Mouse (Mus musculus) kidney, embryonic 16.5 days (tissue): ENCODE results near the gene Set. TPM values are rescaled to one million over a fixed set of nuclear protein-coding genes. Genes with fewer than 3 reads are reported as not detected.

Source experiments
- ATAC-seq: fragments of 200-750 bp; cut with Nextera tagmentation; 2 replicates; pipeline ENCODE4 v1.8.0; 2017; ENCODE audit warnings: moderate TSS enrichment; ENCODE audit not compliant: low FRiP score, low TSS enrichment
- H3K27ac ChIP-seq: fragments of 300-500 bp; sonication (generic); 2 replicates; pipeline ENCODE4 v1.5.1; 2014; ENCODE audit warnings: low read length
- H3K27me3 ChIP-seq: fragments of 300-500 bp; sonication (generic); 2 replicates; pipeline ENCODE4 v1.6.1; 2014; ENCODE audit warnings: low read length, control low read depth, mixed read lengths; ENCODE audit not compliant: insufficient read depth
- H3K36me3 ChIP-seq: fragments of 300-500 bp; sonication (generic); 2 replicates; pipeline ENCODE4 v1.6.1; 2014; ENCODE audit warnings: low read length, control low read depth, mixed read lengths; ENCODE audit not compliant: insufficient read depth
- H3K4me1 ChIP-seq: fragments of 300-500 bp; sonication (generic); 2 replicates; pipeline ENCODE4 v1.6.1; 2014; ENCODE audit warnings: low read length, control low read depth, mixed read lengths; ENCODE audit not compliant: insufficient read depth
- H3K4me2 ChIP-seq: fragments of 300-500 bp; sonication (generic); replicated peaks from 2 replicates; pipeline ENCODE4 v1.6.1; 2014; ENCODE audit warnings: low read depth, low read length
- H3K4me3 ChIP-seq: fragments of 300-500 bp; sonication (generic); 2 replicates; pipeline ENCODE4 v1.5.1; 2014; ENCODE audit warnings: mild to moderate bottlenecking, low read length
- H3K9ac ChIP-seq: fragments of 300-500 bp; sonication (generic); replicated peaks from 2 replicates; pipeline ENCODE4 v1.6.1; 2014; ENCODE audit warnings: low read length
- H3K9me3 ChIP-seq: fragments of 300-500 bp; sonication (generic); 2 replicates; pipeline ENCODE4 v1.6.1; 2016; ENCODE audit warnings: low read length, control low read depth
- WGBS: fragments of 180-500 bp; shearing (Covaris S2); extraction: QIAGEN DNeasy Blood & Tissue Kit; methylation state at CpG from one replicate; pipeline ENCODE4 v1.1.7; 2014; 5-methylcytosine and 5-hydroxymethylcytosine counted together
- polyA plus RNA-seq: library from polyadenylated mRNA; unstranded; fragments of >200 nt; fragmentation: Nextera tagmentation; extraction: Ambion mirVana; gene quantifications from 2 replicates; pipeline ENCODE4 v1.2.1, GENCODE M21; 2015

The Set gene
- polyA plus RNA-seq, 1 experiment from 2014 or later, result 430 TPM

DNA sequence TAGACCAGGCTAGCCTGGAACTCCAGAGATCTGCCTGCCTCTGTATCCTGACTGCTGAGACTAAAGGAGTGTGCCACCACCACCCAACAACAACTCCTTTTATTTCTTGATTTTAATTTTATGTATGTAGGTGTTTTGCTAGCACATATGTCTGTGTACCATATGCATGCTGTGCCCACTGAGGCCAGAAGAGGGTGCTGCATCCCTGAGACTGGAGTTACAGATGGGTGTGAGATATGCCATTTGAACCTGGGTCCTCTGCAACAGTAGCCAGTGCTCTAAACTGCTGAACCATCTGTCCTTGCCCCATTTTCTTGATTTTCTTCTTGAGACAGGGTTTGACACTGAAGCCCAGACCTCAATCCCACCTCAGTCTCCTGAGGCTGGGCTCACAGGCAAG lies 49.2 kb downstream of the Set start:
- H3K4me1 ChIP-seq, result no peaks in the 10 kb centered on the region
- H3K36me3 ChIP-seq, result peaks cover 42% of the 10 kb centered on the region
- no peaks in the 10 kb centered on the region for H3K27me3 ChIP-seq
- H3K9ac ChIP-seq, result no peak overlapping the region
- no peak overlapping the region for H3K27ac ChIP-seq
- H3K4me3 ChIP-seq, result no peak overlapping the region
- H3K4me2 ChIP-seq, result no peak overlapping the region
- no peaks in the 10 kb centered on the region for H3K9me3 ChIP-seq
- ATAC-seq, result no peak

DNA sequence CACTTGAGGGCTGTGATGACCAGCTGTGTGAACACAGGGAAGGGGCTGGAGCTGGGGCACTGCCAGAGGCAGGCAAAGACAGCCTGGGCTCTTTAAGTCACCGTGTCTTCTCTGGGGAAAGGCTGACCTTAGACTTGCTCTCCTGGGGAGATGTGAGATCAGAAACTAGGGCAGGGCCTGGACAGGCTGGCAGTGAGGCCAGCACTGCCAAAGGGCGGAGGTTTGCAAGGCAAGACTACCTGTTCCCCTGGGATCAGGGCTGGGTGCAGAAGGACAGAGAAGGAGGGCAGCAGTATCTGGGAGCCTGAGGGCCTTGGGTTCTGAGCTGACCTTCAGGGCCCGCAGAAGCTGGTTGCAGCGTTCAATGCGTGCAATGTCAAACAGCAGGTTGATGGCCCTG lies 50.5 kb downstream of the Set start:
- Histone ChIP-seq H3K4me2 (no peak overlapping the region), H3K9me3 (no peaks in the 10 kb centered on the region), H3K9ac (no peak overlapping the region), H3K4me1 (no peaks in the 10 kb centered on the region), H3K4me3 (no peak overlapping the region), H3K36me3 (peaks cover 40% of the 10 kb centered on the region), H3K27ac (no peak overlapping the region), H3K27me3 (no peaks in the 10 kb centered on the region)
- WGBS, result 94% methylated on average over 5 of the region's 5 CpGs
- no peak for ATAC-seq

DNA sequence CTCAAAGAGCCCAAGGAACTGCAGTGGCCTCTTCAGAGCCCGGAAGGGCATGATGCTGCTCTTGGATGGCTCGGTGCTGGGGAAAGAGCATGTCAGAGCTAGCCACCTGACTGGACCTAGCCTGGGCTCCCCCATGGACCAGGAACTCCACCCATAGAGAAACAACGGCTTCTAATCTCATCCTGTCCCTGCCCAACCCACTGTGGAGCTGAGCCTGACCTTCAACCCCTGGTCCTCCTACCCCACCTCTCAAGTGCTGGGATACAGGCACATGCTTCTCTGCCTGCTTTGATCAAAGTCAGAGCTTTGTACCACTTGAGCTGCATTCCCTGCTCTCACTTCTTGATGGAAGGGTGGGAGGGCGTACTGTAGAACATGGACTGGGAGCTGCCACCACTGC lies 51.1 kb downstream of the Set start:
- Histone ChIP-seq H3K27ac (no peak overlapping the region), H3K36me3 (peaks cover 37% of the 10 kb centered on the region)
- ATAC-seq, result no peak

DNA sequence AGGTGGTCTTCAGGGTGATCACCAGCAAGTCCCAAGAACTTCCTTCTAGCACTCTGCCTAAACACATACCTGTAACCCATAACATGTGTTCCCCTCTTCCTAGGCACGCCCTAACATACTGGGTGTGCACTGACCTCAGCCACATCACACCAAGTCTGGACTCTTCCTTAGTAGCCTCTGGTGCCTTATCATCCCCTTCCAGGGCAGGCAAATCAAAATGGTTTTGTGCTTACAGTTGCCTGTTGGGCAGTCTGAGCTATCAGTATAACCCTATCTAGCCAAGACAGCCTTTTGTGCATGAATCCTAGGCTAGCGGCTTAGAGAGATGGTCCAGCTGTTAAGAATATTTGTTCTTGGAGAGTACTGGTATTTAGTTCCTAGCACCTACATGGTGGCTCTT lies 54.3 kb downstream of the Set start:
- Histone ChIP-seq H3K4me3 (no peak overlapping the region), H3K4me1 (no peaks in the 10 kb centered on the region), H3K27ac (no peak overlapping the region), H3K36me3 (peaks cover 36% of the 10 kb centered on the region), H3K9me3 (no peaks in the 10 kb centered on the region), H3K27me3 (no peaks in the 10 kb centered on the region), H3K9ac (no peak overlapping the region), H3K4me2 (no peak overlapping the region)
- 91% methylated on average over 2 of the region's 2 CpGs for WGBS
- no peak for ATAC-seq

More for the DNA sequence above, 51.1 kb downstream of the Set start:
- Histone ChIP-seq H3K9me3 (no peaks in the 10 kb centered on the region), H3K4me1 (no peaks in the 10 kb centered on the region), H3K9ac (no peak overlapping the region), H3K27me3 (no peaks in the 10 kb centered on the region), H3K4me3 (no peak overlapping the region), H3K4me2 (no peak overlapping the region)
- WGBS, result 88% methylated on average over 4 of the region's 4 CpGs

DNA sequence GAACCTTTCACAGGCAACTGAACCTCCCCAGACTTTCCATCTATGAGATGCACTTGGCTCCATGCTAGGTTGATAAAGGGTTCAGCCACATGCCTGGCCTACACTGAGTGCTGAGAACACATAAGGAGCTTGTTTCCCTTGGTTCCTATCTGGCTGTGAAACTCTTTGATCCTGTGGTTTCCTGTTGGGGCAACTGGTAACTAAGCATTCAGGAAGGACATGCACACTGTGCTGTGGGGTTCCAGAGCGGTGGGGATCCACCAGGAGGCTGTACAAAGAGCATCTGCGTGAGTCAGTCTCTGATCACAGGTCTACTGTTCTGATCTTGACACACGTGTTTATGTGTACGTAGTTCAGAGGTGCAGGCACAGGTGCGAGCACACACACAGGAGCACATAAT lies 55.4 kb downstream of the Set start:
- Histone ChIP-seq H3K4me2 (no peak overlapping the region), H3K36me3 (peaks cover 27% of the 10 kb centered on the region), H3K4me1 (no peaks in the 10 kb centered on the region), H3K27me3 (no peaks in the 10 kb centered on the region), H3K9me3 (no peaks in the 10 kb centered on the region), H3K9ac (no peak overlapping the region), H3K27ac (no peak overlapping the region), H3K4me3 (no peak overlapping the region)
- WGBS, result 94% methylated on average over 5 of the region's 5 CpGs
- ATAC-seq, result no peak

DNA sequence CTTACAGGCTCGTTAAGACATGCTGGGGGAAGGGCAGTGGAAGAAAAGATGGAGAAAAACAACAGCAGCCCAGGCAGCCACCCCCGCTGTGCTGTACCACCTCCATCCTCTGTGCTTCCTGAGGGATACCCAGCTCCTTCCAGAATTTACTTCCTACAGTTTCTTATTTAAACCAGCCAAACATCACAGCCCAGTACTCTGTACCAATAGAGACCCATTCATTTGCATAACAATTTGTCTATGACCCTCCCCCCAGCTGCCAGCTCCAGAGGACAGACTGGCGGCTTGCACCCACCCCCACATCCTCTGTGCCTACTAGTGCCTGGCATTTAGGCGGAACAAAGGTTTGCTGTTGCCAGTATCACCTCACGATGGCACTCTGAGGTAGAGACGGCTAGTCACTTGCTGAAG lies 62.5 kb downstream of the Set start:
- peaks cover 6% of the 10 kb centered on the region for H3K4me1 ChIP-seq
- H3K36me3 ChIP-seq, result no peaks in the 10 kb centered on the region
- H3K27me3 ChIP-seq, result no peaks in the 10 kb centered on the region
- no peak overlapping the region for H3K4me3 ChIP-seq
- H3K9ac ChIP-seq, result no peak overlapping the region
- no peak for ATAC-seq
- no peaks in the 10 kb centered on the region for H3K9me3 ChIP-seq
- no peak overlapping the region for H3K27ac ChIP-seq
- WGBS, result 33% methylated on average over 6 of the region's 6 CpGs
- H3K4me2 ChIP-seq, result no peak overlapping the region

DNA sequence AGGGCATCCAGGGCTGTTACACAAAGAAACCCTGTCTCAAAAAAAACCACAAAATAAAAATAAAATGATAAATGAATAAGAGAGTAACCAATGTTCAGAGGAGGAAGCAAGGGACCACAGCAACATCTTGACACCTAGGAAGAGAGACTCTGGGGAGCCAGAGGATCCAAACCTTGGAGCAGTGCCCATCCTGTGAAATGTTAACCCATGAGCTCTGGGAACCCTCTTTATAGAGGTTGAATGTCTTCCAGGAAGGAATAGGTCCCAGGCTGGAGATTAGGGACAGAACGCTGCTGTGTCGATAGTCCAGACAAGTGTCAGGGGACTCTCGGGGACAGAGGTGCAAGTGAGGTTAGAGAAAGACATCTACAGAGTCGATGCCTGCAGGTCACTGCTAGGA lies 63.1 kb downstream of the Set start:
- no peak overlapping the region for H3K4me3 ChIP-seq
- no peaks in the 10 kb centered on the region for H3K9me3 ChIP-seq
- ATAC-seq, result no peak
- no peaks in the 10 kb centered on the region for H3K36me3 ChIP-seq
- no peak overlapping the region for H3K27ac ChIP-seq
- no peak overlapping the region for H3K4me2 ChIP-seq
- no peaks in the 10 kb centered on the region for H3K27me3 ChIP-seq
- H3K4me1 ChIP-seq, result peaks cover 12% of the 10 kb centered on the region
- 81% methylated on average over 4 of the region's 4 CpGs for WGBS
- no peak overlapping the region for H3K9ac ChIP-seq

Other genes with a start within 250 kb of the Set start
- gene Urm1, start 237.3 kb upstream of the Set start, polyA plus RNA-seq, result 27.5 and 31.1 TPM in 2 replicates
- gene Cercam, start 188.2 kb upstream of the Set start, polyA plus RNA-seq, result 20.1 and 20.8 TPM in 2 replicates
- gene Odf2, start 168.2 kb upstream of the Set start, polyA plus RNA-seq, result 57.7 and 76.5 TPM in 2 replicates
- gene Gle1, start 122.0 kb upstream of the Set start, polyA plus RNA-seq, result 63.9 and 67.6 TPM in 2 replicates
- 102 and 109 TPM in 2 replicates for gene Sptan1, start 91.8 kb upstream of the Set start, polyA plus RNA-seq
- gene Wdr34, start 8.5 kb upstream of the Set start, polyA plus RNA-seq, result 42.5 and 44.1 TPM in 2 replicates
- 13.5 and 15.9 TPM in 2 replicates for gene Pkn3, start 20.3 kb downstream of the Set start, polyA plus RNA-seq
- 41.6 and 42.6 TPM in 2 replicates for gene Zdhhc12, start 36.3 kb downstream of the Set start, polyA plus RNA-seq
- 5.6 and 8.0 TPM in 2 replicates for gene Zer1, start 67.2 kb downstream of the Set start, polyA plus RNA-seq
- gene Tbc1d13, start 76.4 kb downstream of the Set start, polyA plus RNA-seq, result 8.2 and 12.3 TPM in 2 replicates
- gene Endog, start 114.1 kb downstream of the Set start, polyA plus RNA-seq, result 22.0 and 22.8 TPM in 2 replicates
- 83.5 and 93.2 TPM in 2 replicates for gene Spout1, start 121.1 kb downstream of the Set start, polyA plus RNA-seq
- gene Kyat1, start 148.5 kb downstream of the Set start, polyA plus RNA-seq, result 12.0 and 13.4 TPM in 2 replicates
- 43.8 and 46.2 TPM in 2 replicates for gene Lrrc8a, start 180.3 kb downstream of the Set start, polyA plus RNA-seq
- gene Gm28035, start 183.2 kb downstream of the Set start, polyA plus RNA-seq, result 0.45 TPM in 2 replicates
- 15.8 and 16.0 TPM in 2 replicates for gene Phyhd1, start 208.8 kb downstream of the Set start, polyA plus RNA-seq
- not detected in 2 replicates for gene Gm28038, start 223.7 kb downstream of the Set start, polyA plus RNA-seq
- gene Dolk, start 229.0 kb downstream of the Set start, polyA plus RNA-seq, result 42.6 and 44.2 TPM in 2 replicates
- gene Nup188, start 229.0 kb downstream of the Set start, polyA plus RNA-seq, result 37.6 and 47.9 TPM in 2 replicates